Mouse (Mus musculus) cerebellum, adult 9-10 months (tissue): ENCODE results near the gene Fasn.
"Not testable (repeated sequence)": the region's sequence is repeated elsewhere in the genome, so short reads cannot be mapped to it uniquely, and the experiment has no call there.

ENCODE experiments used
- DNase-seq: peaks from one replicate; pipeline ENCODE4 v3.0.0; 2022

Fasn gene

GRCm38 (mm10) chr11:120795756-120796613 lies 28.4 kb downstream of the Fasn start, which contains the start of gene Dus1l:
TSS of gene Dus1l (minus strand) at chr11:120796403.
- peak; percentile 97 for DNase-seq

- DNase-seq = no peak
Measured at GRCm38 (mm10) chr11:120792652-120793051, 31.7 kb downstream of the Fasn start.

GRCm38 (mm10) chr11:120789810-120790209 lies 34.5 kb downstream of the Fasn start:
- no peak for DNase-seq

- no peak for DNase-seq
Measured at GRCm38 (mm10) chr11:120789355-120789754, 35.0 kb downstream of the Fasn start.

- not testable (repeated sequence) for DNase-seq
Measured at GRCm38 (mm10) chr11:120788460-120788859, 35.9 kb downstream of the Fasn start.

- no peak for DNase-seq
Measured at GRCm38 (mm10) chr11:120785145-120785544, 39.2 kb downstream of the Fasn start.

- peak; percentile 77 for DNase-seq
Measured at GRCm38 (mm10) chr11:120784064-120784791, 40.1 kb downstream of the Fasn start, which contains the start of the genes Rfng and Gps1. TSS of gene Rfng (minus strand) at chr11:120784207. TSS of gene Gps1 (plus strand) at chr11:120784272.

- DNase-seq = peak; percentile 53
Measured at GRCm38 (mm10) chr11:120783426-120784063, 40.8 kb downstream of the Fasn start.

- not testable (repeated sequence) for DNase-seq
Measured at GRCm38 (mm10) chr11:120781361-120781760, 43.0 kb downstream of the Fasn start.

GRCm38 (mm10) chr11:120779876-120780275 lies 44.5 kb downstream of the Fasn start:
- DNase-seq = no peak

- no peak for DNase-seq
Measured at GRCm38 (mm10) chr11:120777123-120777522, 47.2 kb downstream of the Fasn start.

- DNase-seq = peak; percentile 95
Measured at GRCm38 (mm10) chr11:120775774-120776469, 48.4 kb downstream of the Fasn start.

GRCm38 (mm10) chr11:120773463-120774190 lies 50.7 kb downstream of the Fasn start:
- DNase-seq = no peak

GRCm38 (mm10) chr11:120772749-120773148 lies 51.6 kb downstream of the Fasn start:
- DNase-seq = no peak

- DNase-seq = no peak
Measured at GRCm38 (mm10) chr11:120768206-120768605, 56.1 kb downstream of the Fasn start.

- DNase-seq = not testable (repeated sequence)
Measured at GRCm38 (mm10) chr11:120767023-120767422, 57.3 kb downstream of the Fasn start.

GRCm38 (mm10) chr11:120763121-120763999 lies 61.0 kb downstream of the Fasn start:
- DNase-seq = not testable (repeated sequence)

GRCm38 (mm10) chr11:120762672-120763041 lies 61.7 kb downstream of the Fasn start, which contains the start of gene Hmga1b:
TSS of gene Hmga1b (plus strand) at chr11:120762794.
- not testable (repeated sequence) for DNase-seq

GRCm38 (mm10) chr11:120761811-120762671 lies 62.3 kb downstream of the Fasn start:
- no peak for DNase-seq

GRCm38 (mm10) chr11:120760236-120760635 lies 64.1 kb downstream of the Fasn start:
- DNase-seq = no peak
